Mouse (Mus musculus): ENCODE measurements around the gene Fzr1.

Gene Fzr1

DNA sequence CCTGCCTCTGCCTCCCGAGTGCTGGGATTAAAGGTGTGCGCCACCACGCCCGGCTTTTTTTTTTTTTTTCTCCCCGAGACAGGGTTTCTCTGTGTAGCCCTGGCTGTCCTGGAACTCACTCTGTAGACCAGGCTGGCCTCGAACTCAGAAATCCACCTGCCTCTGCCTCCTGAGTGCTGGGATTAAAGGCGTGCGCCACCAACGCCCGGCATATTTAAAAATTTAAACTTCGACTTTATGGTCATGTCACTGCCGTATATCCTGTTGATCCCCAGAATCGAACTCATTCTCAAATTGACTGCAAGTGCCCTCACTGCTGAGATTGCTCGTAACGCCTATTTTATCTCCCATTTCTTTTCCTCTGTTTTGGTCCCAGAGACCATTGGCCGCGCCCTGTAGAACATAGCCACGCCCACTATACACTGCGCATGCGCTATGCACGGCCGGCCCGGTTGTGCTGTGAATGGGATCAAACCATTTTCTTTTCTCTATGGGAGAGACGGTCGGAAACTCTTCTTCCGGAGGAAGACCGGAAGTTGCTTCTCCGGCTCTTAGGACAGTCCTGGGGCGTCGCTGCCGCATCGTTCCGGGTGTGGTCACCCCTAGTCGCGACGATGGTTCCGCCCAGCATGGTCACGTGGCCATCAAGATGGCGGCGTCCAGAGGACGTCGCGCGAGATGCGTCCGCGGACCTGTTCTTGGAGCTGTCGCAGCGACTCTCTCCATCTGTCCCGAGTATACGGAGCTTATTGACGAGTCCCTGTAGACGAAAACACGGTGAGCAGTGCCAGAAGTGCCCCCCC, 5.7 kb upstream of the Fzr1 start, which contains the start of the genes Dohh and Gm48551:
Gene Dohh, plus strand, starts transcription at position 627 of the 803 bp plus-strand sequence.
Gene Gm48551, plus strand, starts transcription at position 665 of the 803 bp plus-strand sequence.
- peak; percentile 97 for DNase-seq (ENCODE audit: extremely low read depth, low read depth)

DNA sequence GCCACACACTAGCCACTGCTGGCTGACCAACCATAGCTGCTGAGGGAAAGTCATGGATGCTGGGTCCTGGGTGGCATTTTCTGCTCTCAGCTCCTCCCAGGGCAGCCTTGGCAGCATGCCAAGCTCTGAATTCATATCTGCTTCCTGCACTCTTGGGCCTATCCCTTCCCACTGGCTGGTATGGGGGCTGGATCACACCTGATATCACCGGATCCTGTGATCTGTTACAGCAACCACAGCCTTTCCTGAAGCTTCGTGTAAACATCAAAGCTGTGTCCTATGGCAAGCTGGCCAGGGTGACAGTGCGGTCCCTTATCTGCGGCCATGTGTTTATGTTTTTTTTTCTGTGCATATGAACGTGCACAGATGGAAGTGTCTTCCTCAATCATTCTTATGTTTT, 3.7 kb upstream of the Fzr1 start:
- peak; percentile 99 for DNase-seq (ENCODE audit: extremely low read depth, low read depth)

DNA sequence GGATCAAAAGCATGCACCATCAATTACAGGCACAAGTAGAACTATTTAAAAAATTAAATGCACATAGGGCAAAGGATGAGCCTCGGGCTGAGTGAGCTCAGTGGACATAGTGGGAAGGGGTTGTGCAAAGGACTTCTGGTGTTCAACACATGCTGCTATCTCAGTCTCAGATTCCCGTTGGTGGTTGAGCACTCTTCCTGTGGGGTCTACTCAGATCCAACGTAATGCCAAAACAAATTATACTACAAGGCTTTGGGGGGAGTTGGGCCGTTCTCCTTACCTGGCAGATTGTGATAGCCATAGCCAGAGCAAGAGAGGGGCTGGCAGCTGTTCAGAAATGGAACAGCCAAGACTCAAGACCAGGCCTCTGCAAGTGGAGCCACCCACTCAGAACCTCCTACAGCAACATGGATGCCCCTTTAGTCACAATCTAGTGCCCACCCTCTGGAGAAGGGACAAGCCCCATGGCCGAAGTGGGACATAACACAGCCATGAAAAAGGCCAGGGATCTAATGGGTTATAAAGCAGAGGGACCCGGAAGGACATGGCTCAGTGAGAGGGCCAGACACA, 1.6 kb upstream of the Fzr1 start:
- no peak for DNase-seq (ENCODE audit: extremely low read depth, low read depth)

DNA sequence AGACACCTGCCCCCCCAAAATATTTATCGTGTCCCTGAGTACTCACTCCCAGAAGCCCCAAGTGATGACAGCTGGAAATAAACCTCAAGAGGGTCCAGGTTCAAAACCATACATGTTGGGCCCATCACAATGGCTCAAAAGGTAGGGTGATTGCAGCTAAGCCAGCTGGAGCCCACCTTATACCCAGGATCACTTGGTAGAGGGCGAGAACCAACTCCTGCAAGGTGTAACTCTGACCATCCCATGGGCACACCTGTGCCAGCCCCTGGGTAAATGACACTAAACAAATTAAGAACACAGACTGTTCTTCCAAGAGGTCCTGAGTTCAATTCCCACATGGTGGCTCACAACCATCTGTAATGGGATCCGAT, 852 bp upstream of the Fzr1 start:
- DNase-seq (ENCODE audit: extremely low read depth, low read depth) = no peak

DNA sequence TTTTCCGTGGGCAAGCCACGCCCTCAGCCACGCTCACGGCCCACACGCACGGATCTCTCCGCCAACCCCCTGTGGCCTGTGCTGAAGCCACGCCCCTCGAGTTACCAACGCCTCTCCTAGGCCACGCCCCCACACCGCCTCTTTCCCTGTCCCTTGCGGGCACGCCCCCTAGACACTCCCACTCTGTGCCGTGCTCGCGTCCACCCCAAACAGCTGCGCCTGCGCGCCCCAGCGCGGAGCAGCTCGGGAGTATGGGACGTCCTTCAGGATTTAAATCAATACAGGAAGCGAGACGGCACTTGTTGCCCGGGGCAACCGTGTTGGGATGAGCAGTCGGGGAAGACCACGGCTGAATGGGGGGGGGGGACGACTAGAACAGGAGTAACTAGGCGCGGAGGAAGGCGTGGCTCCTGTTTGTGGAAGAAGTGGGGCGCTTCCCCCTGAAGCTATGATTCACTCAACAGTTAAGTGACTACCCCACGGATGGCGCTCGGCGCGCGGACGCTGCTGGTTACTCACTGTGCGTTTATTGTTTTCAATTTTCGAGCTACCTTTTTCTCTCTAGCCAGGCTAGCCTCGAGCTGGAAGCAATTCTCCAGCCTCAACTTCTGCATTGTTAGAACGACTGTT, 352 bp upstream of the Fzr1 start:
- peak; percentile 96 for DNase-seq (ENCODE audit: extremely low read depth, low read depth)

DNA sequence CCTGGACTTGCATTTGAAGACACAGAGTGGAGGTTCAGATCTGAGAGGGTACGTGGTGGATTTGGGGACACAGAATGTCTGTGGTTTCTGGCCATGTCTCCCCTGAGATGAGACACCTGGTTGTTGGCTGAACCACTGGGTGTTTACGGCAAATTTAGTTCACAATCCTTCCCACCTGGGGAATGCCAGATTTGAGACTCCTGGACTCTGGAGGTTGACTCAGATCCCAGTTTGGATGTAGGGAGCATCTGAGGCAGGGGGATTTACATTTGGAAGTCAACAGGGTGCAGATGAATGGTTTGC, 1.0 kb downstream of the Fzr1 start:
- DNase-seq (ENCODE audit: extremely low read depth, low read depth) = no peak

DNA sequence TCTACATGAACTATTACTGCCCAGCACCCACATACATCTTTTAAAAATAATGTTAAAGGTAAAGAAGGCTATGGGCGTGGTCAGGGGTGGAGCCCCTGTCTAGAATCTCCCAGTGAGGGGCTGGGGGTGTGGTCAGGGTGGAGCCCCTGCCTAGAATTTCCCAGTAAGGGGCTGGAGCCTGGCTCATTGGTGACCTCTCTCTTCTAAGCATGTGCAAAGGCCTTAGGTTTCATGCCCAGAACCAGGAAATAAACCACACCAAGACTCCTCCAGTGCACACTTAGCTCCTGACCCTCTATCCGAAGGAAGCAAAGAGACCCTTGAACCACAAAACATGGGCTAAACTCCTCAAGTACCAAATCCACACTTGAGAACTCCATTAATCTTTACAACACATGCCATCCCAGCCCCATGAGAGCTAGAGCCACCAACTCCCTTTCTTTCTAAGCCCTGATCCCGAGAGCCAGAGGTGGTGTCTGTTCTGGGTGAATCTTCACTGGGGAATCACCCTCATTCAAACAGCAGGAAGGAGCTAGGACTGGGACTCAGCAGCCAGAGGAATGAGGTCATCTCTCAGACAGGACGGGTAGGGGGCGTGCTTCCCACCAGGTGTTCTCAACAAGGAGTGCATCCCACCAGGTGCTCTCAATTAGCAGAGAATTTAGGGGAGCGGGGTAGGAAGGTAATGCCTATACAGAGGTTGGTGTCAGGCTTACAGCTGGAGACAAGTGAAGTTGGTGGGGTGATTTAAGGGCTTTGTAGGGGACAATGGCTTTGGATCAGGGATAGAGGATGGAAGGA, 1.6 kb downstream of the Fzr1 start:
- DNase-seq (ENCODE audit: extremely low read depth, low read depth) = no peak

DNA sequence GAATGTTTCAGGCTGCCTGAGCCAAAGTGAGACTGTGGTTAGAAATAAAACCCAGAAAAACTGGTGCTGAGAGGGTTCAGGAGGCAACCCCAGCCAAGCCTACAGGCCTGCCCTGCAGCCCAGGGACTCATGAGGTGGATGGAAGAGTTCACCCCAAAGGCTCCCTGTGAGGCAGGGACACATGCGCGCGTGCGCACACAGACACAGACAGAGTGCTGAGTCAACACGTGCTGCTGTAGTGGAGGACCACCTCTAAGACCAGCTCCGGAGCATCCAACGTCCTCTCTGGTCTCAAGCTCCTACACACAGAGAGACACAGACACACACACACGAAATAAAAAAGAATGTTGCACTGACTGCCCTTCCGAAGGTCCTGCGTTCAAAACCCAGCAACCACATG, 3.0 kb downstream of the Fzr1 start:
- no peak for DNase-seq (ENCODE audit: extremely low read depth, low read depth)

DNA sequence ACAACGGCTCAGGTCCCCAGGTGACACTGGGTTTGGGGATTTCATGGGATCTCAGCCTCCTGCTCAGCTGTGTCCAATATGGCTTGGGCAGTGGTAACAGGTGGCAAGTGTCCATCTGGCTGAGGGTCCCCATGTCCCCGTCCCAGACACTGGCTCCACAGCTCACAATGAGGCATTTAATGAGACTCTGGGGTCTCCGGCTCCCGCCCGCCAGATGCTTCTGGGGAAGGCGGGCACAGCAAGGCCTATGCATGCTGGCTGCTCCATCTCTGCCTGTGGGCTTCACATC, 11.2 kb downstream of the Fzr1 start:
- no peak for DNase-seq (ENCODE audit: extremely low read depth, low read depth)

DNA sequence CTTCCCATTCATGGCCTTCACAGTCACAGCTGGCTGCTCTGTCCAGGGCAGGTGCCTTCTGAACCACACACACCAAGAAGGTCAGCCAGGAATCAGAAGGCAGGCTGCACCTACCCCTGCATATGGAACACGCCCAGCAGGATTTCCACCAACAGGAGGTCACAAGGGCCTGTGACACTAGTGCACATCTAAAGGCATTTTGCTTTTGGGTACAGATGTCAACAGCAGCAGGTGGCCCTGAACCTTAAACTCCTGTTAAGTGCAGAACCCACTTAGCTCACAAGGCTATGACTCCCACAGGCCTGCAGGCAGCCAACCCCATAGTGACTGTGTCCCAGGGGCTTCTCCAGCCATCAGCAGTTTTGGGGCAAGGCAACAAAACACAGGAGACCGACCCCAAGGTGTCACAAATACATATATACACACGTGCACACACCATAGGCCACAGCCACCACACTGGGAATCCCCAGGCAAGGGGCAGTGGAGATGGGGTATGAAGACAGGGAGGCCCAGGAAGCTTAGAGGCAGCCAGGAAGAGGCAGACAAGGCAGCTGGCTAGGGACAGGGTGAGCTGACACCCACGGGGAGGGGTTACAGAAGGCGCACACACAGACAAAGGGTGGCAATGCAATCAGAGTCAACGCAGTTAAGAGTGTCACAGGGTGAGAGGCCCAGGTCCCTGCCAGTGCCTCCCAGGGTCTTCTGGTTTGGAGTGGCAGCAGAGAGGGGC, 11.7 kb downstream of the Fzr1 start:
- no peak for DNase-seq (ENCODE audit: extremely low read depth, low read depth)

DNA sequence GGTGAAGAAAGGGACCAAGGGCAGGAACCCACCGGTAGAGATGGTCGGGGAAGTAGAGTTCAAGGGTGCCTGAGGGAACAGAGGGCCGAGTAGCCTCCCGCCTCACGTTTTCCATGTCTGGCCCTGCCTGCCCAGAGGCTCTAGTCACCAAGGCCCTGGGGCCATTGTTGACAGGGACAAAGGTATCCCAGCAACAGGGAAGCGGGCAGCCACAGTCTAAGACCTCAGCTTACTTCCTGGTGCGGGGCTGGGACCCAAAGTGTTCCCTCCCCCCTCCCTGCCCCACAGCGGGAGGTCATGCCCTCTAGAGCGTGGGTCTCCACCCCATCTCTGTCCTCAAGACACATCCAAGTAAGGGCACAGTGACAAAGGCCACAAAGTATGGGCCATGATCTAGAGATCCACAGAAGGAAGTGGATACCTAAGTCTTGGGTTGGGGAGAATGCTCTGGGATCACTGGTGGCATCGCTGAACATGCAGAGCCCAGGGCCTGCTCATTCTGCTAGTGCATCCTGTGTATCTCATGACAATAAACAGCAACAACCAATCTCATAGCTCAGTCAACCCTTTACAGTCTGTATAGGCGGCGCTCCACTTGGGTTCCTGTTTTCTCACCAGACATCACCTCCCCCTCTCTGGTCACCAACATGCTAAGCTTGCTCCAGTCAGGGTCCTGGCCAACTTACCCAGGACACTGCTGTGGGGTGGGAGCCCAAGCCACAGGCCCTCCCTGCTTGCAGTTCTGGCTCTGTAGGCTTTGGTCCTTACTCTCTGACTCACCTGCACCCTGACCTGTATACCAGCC, 12.4 kb downstream of the Fzr1 start, which contains the start of gene 4930404N11Rik:
Gene 4930404N11Rik, minus strand, starts transcription at position 145 of the 805 bp plus-strand sequence.
- DNase-seq (ENCODE audit: extremely low read depth, low read depth) = no peak

DNA sequence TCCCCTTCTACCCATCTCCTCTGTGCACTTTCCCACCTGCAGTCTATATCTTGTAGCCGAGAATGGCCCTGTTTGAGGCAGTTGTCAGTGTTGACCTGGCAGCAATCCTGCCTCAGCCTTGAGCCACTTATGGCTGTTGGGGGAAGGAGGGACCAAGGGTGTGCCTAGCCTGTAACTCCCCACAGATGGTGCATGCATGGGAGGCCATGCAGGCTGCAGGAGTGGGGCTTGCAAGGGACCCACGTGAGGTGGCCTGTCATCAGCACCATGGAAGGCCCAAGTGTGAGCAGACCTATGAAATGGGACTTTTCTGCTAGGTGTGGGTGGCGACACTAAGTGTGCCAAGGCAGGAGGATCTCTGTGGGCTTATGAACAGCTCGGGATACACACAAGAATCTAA, 13.2 kb downstream of the Fzr1 start:
- no peak for DNase-seq (ENCODE audit: extremely low read depth, low read depth)

DNA sequence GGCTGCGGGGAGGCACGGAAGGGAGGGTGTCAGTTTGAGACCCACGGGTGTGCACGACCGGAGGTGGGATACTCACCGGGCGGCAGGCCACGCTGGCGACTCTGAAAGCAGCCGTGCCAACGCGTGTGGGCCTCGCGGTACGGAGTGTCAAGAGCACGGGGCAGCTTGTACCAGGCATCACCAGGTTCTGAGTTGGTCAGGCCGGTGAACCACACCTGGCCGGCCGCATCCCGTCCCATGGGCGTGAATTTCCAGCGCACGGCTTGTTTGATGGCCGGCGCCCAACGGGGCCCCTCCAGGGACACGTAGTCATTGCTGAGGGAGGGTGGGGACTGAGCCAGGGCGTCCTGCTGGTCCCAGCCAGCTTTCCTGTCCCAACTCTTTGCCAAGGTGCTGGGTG, 13.7 kb downstream of the Fzr1 start:
- DNase-seq (ENCODE audit: extremely low read depth, low read depth) = no peak

DNA sequence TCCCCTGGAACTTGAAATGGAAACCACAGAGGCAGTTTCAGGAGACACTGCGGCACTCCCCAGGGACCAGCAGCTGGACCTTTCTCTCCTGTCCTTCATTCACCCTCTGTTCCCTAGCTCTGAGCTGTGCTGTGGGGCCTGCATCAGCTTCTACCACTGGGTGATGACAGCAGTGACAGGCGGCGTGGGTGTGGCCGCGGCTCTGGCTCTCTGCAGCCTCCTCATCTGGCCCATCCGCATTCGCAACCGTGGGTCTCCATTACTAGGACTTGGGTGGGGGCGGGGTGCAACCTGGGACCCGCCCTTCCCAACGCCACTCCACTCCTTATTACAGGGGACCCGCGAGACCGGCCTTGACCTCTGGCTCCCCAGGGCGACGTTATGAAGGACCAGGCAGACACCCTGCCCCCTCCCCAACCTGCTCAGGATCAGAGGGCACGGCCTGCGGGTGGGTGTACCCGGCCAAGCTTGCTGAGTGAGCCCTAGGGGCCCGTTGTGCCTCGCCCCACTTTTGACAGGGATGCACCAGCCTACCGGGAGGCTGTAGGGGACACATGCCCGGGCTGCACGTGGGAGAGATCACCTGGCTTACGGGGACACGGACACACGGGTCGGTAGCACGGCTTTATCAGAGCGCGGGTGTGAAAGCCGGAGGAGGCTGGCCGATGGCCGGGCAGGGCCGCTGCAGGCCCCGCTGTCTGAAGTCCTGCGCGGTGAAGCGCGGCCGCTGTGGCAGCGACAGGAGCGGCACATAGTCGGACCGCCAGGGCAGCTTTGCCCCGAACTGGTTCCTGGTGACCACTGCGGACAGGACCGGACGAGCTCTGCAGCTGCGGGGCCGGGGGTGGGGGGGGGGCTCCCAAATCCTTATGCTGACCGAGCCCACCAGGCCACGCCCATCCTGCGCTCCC, 14.6 kb downstream of the Fzr1 start:
- DNase-seq (ENCODE audit: extremely low read depth, low read depth) = no peak

DNA sequence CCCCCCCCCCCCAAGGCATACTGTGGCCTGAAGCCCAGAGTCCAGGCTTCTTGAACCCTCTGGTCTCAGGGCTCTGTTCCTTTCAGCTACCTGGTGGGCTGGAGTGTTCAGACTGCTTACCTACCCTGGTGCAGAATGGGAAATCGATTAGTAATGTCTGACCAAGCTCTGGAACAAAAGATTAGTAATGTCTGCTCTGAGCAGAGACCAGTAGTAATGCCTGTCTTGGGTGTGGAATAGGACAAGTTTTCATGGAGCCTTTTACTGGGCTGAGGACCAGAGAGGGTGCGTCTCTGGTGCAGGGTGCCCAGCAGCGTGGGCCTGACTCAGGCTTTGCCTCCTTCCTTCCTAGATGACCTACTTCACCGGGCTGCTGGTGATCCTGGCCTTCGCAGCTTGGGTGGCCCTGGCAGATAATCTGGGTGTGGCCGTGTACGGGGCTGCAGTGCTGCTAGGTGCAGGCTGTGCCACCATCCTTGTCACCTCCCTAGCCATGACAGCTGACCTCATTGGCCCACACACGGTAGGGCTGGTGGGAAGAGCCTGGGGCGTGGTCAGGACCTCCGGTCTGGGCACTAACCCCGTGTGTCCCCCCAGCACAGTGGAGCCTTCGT, 15.9 kb downstream of the Fzr1 start:
- DNase-seq (ENCODE audit: extremely low read depth, low read depth) = no peak

DNA sequence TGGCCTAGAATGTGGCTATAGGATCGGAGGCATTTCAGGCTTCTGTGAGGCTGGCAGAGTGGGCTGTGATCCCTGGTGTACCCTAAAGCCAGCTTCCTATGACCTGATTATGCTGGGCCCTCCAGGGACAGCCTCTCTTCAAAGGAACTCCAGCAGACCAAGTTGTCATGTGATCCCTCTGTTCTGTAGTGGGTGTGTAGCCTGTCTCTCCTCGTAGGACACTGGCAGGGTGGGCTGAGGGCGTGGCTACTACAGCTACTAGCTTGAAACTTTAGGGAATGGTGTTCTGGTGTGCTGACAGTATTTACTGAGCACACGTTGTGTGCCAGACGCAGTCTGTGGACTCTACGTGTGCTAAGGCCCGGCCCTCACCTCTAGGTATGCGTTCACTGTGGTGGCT, 17.6 kb downstream of the Fzr1 start:
- no peak for DNase-seq (ENCODE audit: extremely low read depth, low read depth)

DNA sequence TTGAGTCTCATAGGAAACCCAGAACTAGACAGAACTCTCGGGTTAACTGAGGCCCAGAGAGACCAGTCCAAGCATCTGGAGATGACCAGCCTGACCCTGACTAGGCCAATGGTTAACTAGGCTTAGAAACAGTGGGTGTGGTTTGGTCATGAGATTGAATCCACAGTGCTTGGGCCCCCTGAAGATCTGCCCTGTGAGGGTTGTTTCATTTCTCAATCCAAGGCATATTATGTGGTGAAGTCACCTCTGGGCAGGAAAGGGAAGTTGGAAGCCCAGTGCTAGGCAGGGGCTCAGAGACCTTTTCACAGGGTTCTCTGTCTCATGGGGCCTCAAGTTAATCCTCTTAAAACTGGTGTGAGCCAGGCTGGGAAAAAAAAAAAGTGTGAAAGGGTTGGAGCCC, 19.5 kb downstream of the Fzr1 start:
- DNase-seq (ENCODE audit: extremely low read depth, low read depth) = no peak

DNA sequence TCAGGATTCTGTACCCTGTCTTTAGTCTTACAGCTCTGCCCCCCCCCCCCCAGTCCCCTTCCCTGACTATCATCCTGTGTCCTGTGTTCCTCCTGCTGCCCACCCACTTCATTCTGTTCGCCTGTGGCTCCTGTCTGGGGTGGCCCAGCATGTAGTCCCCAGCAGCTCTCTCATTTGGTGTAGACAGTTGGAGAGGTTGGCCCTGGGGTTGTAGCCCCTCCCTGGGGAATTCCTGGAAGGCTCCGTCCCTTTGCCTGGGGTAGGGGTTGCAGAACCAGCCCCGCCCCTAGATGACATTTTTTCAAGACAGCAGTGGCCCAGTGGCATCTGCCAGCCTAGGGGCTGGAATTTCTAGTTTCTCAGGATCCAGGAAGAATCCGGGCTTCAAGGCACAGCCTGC, 20.1 kb downstream of the Fzr1 start:
- DNase-seq (ENCODE audit: extremely low read depth, low read depth) = no peak
